Mouse (Mus musculus): ENCODE results near the gene Afdn.

DNA sequence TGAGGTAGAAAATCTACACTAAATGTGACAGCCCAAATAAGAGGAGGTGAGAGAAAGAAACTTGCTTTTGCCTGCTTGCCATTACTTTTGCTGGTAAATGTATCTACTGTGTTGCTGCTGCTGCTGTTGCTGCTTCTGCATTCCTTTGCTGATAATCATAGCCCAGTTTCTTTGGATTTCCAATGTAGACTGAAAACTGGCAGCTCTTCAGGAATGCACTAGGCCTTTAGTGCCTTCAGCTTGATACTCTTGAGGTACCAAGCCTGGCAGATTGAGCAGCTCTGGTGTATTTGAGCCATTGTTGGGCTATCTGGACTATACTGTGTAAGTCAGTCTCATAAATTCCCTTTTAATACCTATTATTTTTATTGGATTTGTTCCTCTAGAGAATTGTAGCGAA is 18.5 kb downstream of the Afdn start:
- TF ChIP-seq POLR2A (IDR thresholded peaks at IDR 0.05; ENCODE audit: borderline replicate concordance, low read depth, low read length) (no peak), CTCF (IDR thresholded peaks at IDR 0.05; ENCODE audit: low read depth, low read length) (no peak)
